Mouse (Mus musculus) limb, embryonic 12.5 days (tissue): Measurements from ENCODE around the gene Tedc2. TPM values are rescaled to one million over a fixed set of nuclear protein-coding genes. Genes with fewer than 3 reads are reported as not detected.

Experiments
- microRNA-seq: library from miRNA; unstranded; fragments of <30 nt; microRNA quantifications from one replicate; pipeline ENCODE4, GENCODE M21; 2017
- polyA plus RNA-seq: library from polyadenylated mRNA; unstranded; fragments of >200 nt; fragmentation: Nextera tagmentation; extraction: Ambion mirVana; gene quantifications from 2 replicates; pipeline ENCODE4 v1.2.1, GENCODE M21; 2016

Gene Tedc2
- polyA plus RNA-seq, 1 experiment from 2014 or later = 18.3 TPM

Small RNA genes lying within 50 kb of the gene (microRNA-seq; reads per million reads assigned to microRNA genes)
- gene Mir5134 = 1.9 reads per million
- gene Mir6965 = 0.93 reads per million

Other genes starting within 250 kb of the Tedc2 start
- not detected in 2 replicates for gene Prss30, start 240.3 kb downstream of the Tedc2 start, polyA plus RNA-seq
- 0.76 and 0.84 TPM in 2 replicates for gene Prss22, start 222.8 kb downstream of the Tedc2 start, polyA plus RNA-seq
- gene Prss27, start 182.7 kb downstream of the Tedc2 start, polyA plus RNA-seq = 0.17 TPM in 1 of 2 replicates, not detected in the other
- gene Kctd5, start 147.4 kb downstream of the Tedc2 start, polyA plus RNA-seq = 91.6 and 94.7 TPM in 2 replicates
- gene Pdpk1, start 69.9 kb downstream of the Tedc2 start, polyA plus RNA-seq = 38.5 and 39.1 TPM in 2 replicates
- gene Amdhd2, start 57.1 kb downstream of the Tedc2 start, polyA plus RNA-seq = 38.5 and 40.2 TPM in 2 replicates
- 392 and 404 TPM in 2 replicates for gene Atp6v0c, start 51.1 kb downstream of the Tedc2 start, polyA plus RNA-seq
- gene Tbc1d24, start 15.3 kb downstream of the Tedc2 start, polyA plus RNA-seq = 6.7 and 9.9 TPM in 2 replicates
- 19.5 and 19.8 TPM in 2 replicates for gene Ntn3, start 11.3 kb downstream of the Tedc2 start, polyA plus RNA-seq
- gene Ccnf, start 30.6 kb upstream of the Tedc2 start, polyA plus RNA-seq = 90.7 and 92.7 TPM in 2 replicates
- gene Abca17, start 130.2 kb upstream of the Tedc2 start, polyA plus RNA-seq = 0.08 TPM in 1 of 2 replicates, not detected in the other
- gene Abca3, start 131.1 kb upstream of the Tedc2 start, polyA plus RNA-seq = 4.7 and 4.8 TPM in 2 replicates
- gene Rnps1, start 193.7 kb upstream of the Tedc2 start, polyA plus RNA-seq = 362 and 373 TPM in 2 replicates
- gene Eci1, start 205.8 kb upstream of the Tedc2 start, polyA plus RNA-seq = 95.6 and 102 TPM in 2 replicates
- gene Dnase1l2, start 222.3 kb upstream of the Tedc2 start, polyA plus RNA-seq = 2.8 and 3.4 TPM in 2 replicates
- gene E4f1, start 249.5 kb upstream of the Tedc2 start, polyA plus RNA-seq = 37.2 and 45.6 TPM in 2 replicates
- 54.9 and 56.6 TPM in 2 replicates for gene Pgp, start 249.5 kb upstream of the Tedc2 start, polyA plus RNA-seq